Mouse (Mus musculus): ENCODE results near the gene Hsf2bp. TPM values are rescaled to one million over a fixed set of nuclear protein-coding genes. Genes with fewer than 3 reads are reported as not detected.

Gene Hsf2bp
- total RNA-seq, 2 experiments from 2014 or later, result 1.9 TPM

- DNase-seq (ENCODE audit: low spot score in 2 of 2), result no peak
Observed at GRCm38 (mm10) chr17:32036509-32037438, 625 bp upstream of the Hsf2bp start.

DNA sequence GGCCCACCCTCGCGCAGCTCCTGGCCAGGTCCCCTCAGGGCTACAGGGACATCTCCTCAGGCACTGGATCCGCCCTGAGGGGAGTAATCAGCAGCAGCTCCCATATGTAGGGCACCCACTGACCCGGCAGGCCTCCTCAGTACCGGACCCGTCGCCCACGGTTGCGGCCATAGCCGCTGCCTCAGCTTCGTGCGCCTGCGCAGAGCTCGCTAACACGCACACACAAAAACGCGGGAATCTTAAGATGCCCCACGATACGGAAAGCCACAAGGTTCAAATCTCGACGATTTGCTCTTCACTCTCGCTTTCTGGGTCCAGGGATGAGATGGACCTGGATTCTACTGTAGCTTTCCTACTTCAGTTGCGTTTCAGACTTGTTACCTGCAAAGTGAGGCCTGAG, 1.8 kb downstream of the Hsf2bp start:
- no peak for DNase-seq (ENCODE audit: low spot score in 2 of 2)

GRCm38 (mm10) chr17:32031684-32032083, 4.5 kb downstream of the Hsf2bp start:
- no peak for DNase-seq (ENCODE audit: low spot score in 2 of 2)

DNA sequence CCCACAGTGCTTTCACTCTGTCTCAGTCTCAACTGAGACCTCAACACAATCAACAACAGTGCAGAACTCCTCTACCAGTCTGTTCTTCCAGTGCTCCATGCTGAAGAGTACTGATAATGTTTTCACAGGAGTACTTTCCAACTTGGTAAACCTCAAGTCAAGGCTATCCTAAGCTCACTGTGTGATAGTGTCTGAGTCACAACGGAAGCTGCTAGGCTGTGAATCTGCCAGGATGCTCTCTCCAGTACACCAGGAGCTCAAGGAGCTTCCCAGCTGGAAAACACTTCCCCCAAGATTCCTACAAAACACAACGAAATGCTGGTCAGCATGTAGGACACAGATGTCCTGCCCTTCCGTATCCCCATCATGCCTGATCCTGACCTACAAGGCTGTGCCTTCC, 7.8 kb downstream of the Hsf2bp start:
- no peak for DNase-seq (ENCODE audit: low spot score in 2 of 2)

DNA sequence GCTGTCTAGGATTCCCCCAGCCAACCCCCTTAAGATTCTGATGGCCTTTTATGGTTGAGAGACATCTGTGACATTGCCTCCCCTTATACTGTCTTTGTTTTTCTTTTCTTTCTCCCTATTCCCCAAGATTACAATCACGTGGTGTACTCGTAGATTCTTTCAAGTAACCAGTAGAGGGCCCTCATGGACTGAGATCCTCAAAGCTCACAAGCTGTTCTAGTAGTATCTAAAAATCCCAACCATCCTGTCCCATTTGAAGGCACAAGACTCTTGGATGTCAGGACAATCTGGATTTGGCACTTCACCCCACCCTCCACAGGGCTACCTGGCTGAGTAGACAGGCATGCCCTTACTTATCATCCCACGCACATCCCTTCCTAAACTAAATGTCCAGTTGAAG, 8.5 kb downstream of the Hsf2bp start:
- DNase-seq (ENCODE audit: low spot score in 2 of 2), result no peak

GRCm38 (mm10) chr17:32025386-32025785, 10.8 kb downstream of the Hsf2bp start:
- DNase-seq (ENCODE audit: low spot score in 2 of 2), result peak in 1 of 2 experiments; percentile 44

- no peak for DNase-seq (ENCODE audit: low spot score in 2 of 2)
Observed at GRCm38 (mm10) chr17:32024671-32025073, 11.5 kb downstream of the Hsf2bp start.

DNA sequence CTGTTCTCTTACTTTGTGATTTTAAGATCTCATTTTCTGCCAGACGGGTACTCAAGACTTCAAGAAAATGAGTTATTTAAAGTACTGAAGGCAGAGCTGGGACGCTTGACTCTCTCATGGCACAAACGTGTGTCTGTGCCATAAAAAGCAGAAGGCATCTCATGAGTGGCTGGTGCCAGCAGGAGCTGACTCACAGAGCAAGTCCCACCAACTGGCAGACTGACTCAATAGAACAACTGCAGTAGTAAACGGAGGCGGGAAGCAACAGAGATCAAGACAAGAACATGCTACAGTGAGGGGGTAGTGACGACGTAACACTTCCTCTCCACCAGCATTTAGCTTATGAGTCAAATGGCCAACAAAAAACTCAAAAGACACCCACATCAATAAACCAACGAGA, 13.1 kb downstream of the Hsf2bp start:
- no peak for DNase-seq (ENCODE audit: low spot score in 2 of 2)

GRCm38 (mm10) chr17:32022551-32022950, 13.6 kb downstream of the Hsf2bp start:
- DNase-seq (ENCODE audit: low spot score in 2 of 2), result no peak

GRCm38 (mm10) chr17:32021981-32022380, 14.2 kb downstream of the Hsf2bp start:
- no peak for DNase-seq (ENCODE audit: low spot score in 2 of 2)

GRCm38 (mm10) chr17:32018127-32018894, 17.8 kb downstream of the Hsf2bp start:
- DNase-seq (ENCODE audit: low spot score in 2 of 2), result no peak

DNA sequence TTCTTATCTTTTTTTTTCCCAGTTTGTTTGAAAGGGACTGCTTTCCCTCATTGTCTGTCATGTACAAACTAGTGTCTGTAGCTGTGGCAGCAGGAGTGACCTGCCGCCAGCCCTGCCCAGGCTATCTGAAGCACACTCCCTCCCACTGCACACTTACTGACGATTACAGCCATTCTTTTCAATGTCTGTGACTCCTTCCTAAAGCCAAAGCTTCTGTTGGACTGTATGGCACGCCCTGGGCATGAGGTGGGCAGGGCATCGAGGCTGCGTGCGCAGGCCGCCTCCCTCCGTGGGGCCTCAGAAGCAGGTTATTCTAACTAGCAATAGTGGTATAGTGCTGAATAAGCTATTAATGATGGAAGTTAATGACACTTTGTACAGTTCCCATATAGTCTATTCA, 19.7 kb downstream of the Hsf2bp start:
- no peak for DNase-seq (ENCODE audit: low spot score in 2 of 2)

GRCm38 (mm10) chr17:32013659-32014058, 22.5 kb downstream of the Hsf2bp start:
- DNase-seq (ENCODE audit: low spot score in 2 of 2), result no peak

DNA sequence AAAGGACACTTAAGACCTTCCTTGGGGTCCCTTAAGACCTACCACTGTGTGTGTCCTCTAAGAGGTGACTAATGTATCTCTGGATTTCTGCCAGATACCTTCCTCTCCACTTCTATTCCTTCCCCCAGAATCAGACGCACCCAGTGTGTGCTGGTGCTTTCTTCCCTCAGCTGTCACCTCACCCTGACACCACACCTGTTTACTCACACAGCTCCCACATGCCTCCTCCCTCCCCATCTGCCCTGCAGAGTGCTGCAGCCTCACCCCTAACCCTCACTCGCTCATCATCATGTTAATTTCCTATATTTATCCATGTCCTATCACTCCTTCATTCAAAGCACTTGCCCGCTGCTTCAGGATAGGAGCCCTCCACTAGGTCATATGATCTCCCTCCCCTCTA, 23.9 kb downstream of the Hsf2bp start:
- no peak for DNase-seq (ENCODE audit: low spot score in 2 of 2)

- DNase-seq (ENCODE audit: low spot score in 2 of 2), result no peak
Observed at GRCm38 (mm10) chr17:32011694-32012093, 24.5 kb downstream of the Hsf2bp start.

DNA sequence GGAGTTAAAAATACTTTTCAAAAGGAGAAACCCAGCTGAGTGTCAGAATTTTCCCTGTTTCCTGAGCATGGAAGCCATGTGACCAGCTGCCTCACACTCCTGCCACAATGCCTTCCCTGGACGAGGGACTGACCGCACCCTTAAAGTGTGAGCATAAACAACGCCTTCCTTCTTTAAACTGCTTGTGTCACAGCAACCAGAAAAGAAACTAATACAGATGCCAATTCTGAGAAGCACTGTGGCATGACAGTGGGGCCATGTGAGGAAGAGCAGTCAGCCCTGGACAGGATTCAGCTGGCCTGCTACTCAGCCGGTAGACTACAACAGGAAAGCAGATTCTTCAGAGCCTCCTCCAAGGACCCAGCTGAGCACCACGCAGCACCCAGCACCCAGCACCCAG, 29.3 kb downstream of the Hsf2bp start:
- no peak for DNase-seq (ENCODE audit: low spot score in 2 of 2)

- DNase-seq (ENCODE audit: low spot score in 2 of 2), result no peak
Observed at GRCm38 (mm10) chr17:32003251-32003650, 32.9 kb downstream of the Hsf2bp start.

DNA sequence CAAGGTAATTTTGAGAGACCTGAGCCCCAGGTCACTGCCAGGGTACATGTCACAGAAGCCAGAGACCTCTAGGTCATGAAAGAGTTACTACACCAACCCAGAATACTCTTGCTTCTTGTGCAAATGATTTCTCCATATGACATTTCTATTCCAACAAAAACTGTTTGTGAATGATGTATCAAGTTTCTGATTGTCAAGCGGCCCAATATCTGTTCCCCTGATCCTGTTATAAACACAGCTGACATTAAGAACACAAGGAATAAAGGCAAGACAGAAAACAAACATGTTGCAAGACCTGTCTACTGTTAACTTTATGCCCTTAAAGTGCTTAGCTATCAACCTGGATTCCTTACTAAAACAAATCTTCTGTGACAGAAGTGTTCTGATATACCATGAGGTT, 37.8 kb downstream of the Hsf2bp start:
- DNase-seq (ENCODE audit: low spot score in 2 of 2), result no peak

- DNase-seq (ENCODE audit: low spot score in 2 of 2), result no peak
Observed at GRCm38 (mm10) chr17:31996331-31996730, 39.8 kb downstream of the Hsf2bp start.

- no peak for DNase-seq (ENCODE audit: low spot score in 2 of 2)
Observed at GRCm38 (mm10) chr17:31995784-31996183, 40.4 kb downstream of the Hsf2bp start.

DNA sequence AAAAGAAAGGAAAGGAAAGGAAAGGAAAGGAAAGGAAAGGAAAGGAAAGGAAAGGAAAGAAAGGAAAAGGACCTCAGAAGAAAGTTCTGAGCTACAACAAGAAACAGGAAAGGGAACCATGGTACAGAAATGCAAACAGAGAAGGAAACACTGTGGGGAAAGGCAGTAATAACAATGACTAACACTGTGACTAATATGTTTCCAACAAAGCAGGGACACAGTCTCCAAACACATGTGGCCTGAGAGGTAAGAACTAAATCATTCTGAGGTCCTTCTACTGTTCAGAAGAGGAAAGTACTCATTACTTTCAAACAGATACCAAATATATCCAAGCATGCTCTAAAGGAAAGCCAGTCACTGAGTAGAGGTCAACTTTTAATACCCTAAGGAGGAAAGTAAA, 42.0 kb downstream of the Hsf2bp start:
- DNase-seq (ENCODE audit: low spot score in 2 of 2), result no peak

- DNase-seq (ENCODE audit: low spot score in 2 of 2), result no peak
Observed at GRCm38 (mm10) chr17:31993354-31993753, 42.8 kb downstream of the Hsf2bp start.

Data from adrenal gland, postnatal 4 days (tissue).